ENCODE assay signal across 21 mouse cellular contexts in the genomic region with DNA sequence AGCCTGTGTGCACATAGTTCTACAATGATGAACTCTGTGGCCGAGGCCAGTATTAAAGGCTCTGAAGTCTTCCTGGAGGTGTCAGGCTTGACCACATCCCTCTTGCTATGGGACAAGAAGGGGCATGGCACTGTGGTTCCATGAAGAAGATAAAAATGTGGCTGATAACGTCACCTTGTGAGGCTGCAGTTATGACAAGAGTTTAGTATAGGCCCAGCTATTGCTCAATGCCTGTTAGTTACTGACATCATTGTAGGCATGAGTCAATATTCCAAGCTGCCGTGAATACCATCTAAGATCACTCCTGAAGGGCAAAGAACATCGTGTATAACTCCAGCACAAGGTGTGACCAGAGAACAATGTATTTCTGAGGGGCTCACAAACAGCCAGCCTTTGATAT.
DNase-seq lines count a peak whose midpoint lies in the region; ATAC-seq and TF ChIP-seq lines count a peak whose summit lies in the region.
"Had no signal": no experiment of that assay in that cellular context is flagged by ENCODE, and none has a peak within 500 bp of the region (broad histone marks: within the 10 kb centered on the region; RNA-seq: fewer than 3 reads in every experiment).

No protein-coding gene starts in this region.

- intact Hi-C loops in heart, adult 2 months (cut with DNase I) = no loop called here

- H3K9me3 ChIP-seq in heart, embryonic 16.5 days (replicated peaks; ENCODE audit: control insufficient read depth, low read length) = no peaks in the 10 kb centered on the region
- H3K9me3 ChIP-seq: embryonic facial prominence, embryonic 12.5 days; limb, embryonic 13.5 days; neural tube, embryonic 12.5 days had no signal

- no peak overlapping the region for H3K4me2 ChIP-seq in heart, embryonic 16.5 days (ENCODE audit: low read depth, low read length)
- H3K4me2 ChIP-seq: embryonic facial prominence, embryonic 12.5 days; limb, embryonic 13.5 days; lung, embryonic 14.5 days; neural tube, embryonic 12.5 days had no signal

- no peak overlapping the region for H3K9ac ChIP-seq in heart, embryonic 16.5 days (ENCODE audit: low read length)
- no peak overlapping the region for H3K9ac ChIP-seq in heart, adult 2 months (ENCODE audit: low read depth, low read length)
- H3K9ac ChIP-seq: embryonic facial prominence, embryonic 12.5 days; limb, embryonic 13.5 days; lung, embryonic 14.5 days; neural tube, embryonic 12.5 days had no signal

- DNase-seq in adrenal gland, adult 2 months = peak; percentile 17
- no peak for DNase-seq in adrenal gland, postnatal 25 days
- no peak for DNase-seq in heart, adult 2 months
- no peak for DNase-seq in urinary bladder, postnatal 36 days (ENCODE audit: low spot score in 2 of 2)
- DNase-seq in spleen, postnatal 14 days (ENCODE audit: low spot score in 2 of 2) = no peak
- DNase-seq: adrenal gland, postnatal 10 days; cerebellum, adult 11-12 months; cerebellum, postnatal 36 days; kidney, adult 9 months; kidney, postnatal 36 days; lung, embryonic 14.5 days; right cerebral cortex, postnatal 25 days had no signal

- peaks cover 54% of the 10 kb centered on the region for H3K4me1 ChIP-seq in heart, embryonic 16.5 days (ENCODE audit: control insufficient read depth, insufficient read depth, low read length)
- peaks cover 4% of the 10 kb centered on the region for H3K4me1 ChIP-seq in heart, adult 2 months (ENCODE audit: control insufficient read depth, insufficient read depth, low read length)

- no peaks in the 10 kb centered on the region for H3K27me3 ChIP-seq in heart, embryonic 16.5 days (ENCODE audit: control insufficient read depth, insufficient read depth, low read length)
- no peaks in the 10 kb centered on the region for H3K27me3 ChIP-seq in heart, adult 2 months (ENCODE audit: control insufficient read depth, insufficient read depth, low read length)
- H3K27me3 ChIP-seq in C2C12 (ENCODE audit: control insufficient read depth, insufficient read depth, insufficient read length) = no peaks in the 10 kb centered on the region
- H3K27me3 ChIP-seq: embryonic facial prominence, embryonic 12.5 days; limb, embryonic 13.5 days; neural tube, embryonic 12.5 days had no signal

- TF ChIP-seq EP300 in heart, adult 2 months (IDR thresholded peaks at IDR 0.05; ENCODE audit: insufficient read depth, low read depth, low read length) = no peak

- no peak for ATAC-seq in heart, embryonic 16.5 days (replicated peaks; ENCODE audit: extremely low read depth, insufficient read depth, low FRiP score)
- ATAC-seq in megakaryocyte progenitor cell, adult 5-6 weeks (replicated peaks; ENCODE audit: poor library complexity) = peak; percentile 87
- ATAC-seq: forebrain, embryonic 16.5 days; hindbrain, postnatal 0 days; midbrain, embryonic 16.5 days had no signal

- peak overlapping the region; percentile 28 for H3K27ac ChIP-seq in heart, embryonic 16.5 days (ENCODE audit: low read length)
- H3K27ac ChIP-seq in heart, adult 2 months = no peak overlapping the region
- H3K27ac ChIP-seq: embryonic facial prominence, embryonic 12.5 days; hindbrain, postnatal 0 days; limb, embryonic 13.5 days; neural tube, embryonic 12.5 days had no signal

- H3ac ChIP-seq in C2C12 (ENCODE audit: control insufficient read depth, insufficient read length, low read depth) = no peak overlapping the region

- WGBS in heart, embryonic 16.5 days = 56% methylated on average over 4 of the region's 4 CpGs
- 73% methylated on average over 4 of the region's 4 CpGs for WGBS in heart, adult 2 months

- TF ChIP-seq POLR2A in heart, adult 2 months (IDR thresholded peaks at IDR 0.05; ENCODE audit: insufficient read depth, low read depth, low read length) = no peak

- no peak for TF ChIP-seq CTCF in heart, adult 2 months (IDR thresholded peaks at IDR 0.05)
- TF ChIP-seq CTCF in C2C12 (IDR thresholded peaks at IDR 0.05; ENCODE audit: control insufficient read depth, insufficient read depth, insufficient read length) = no peak

- no peak overlapping the region for H3K4me3 ChIP-seq in heart, embryonic 16.5 days (ENCODE audit: low read length)
- no peak overlapping the region for H3K4me3 ChIP-seq in heart, adult 2 months
- no peak overlapping the region for H3K4me3 ChIP-seq in C2C12 (ENCODE audit: insufficient read depth, poor library complexity, severe bottlenecking)
- H3K4me3 ChIP-seq: embryonic facial prominence, embryonic 12.5 days; limb, embryonic 13.5 days; neural tube, embryonic 12.5 days had no signal

- H3K79me2 ChIP-seq in heart, adult 2 months (replicated peaks; ENCODE audit: control insufficient read depth, insufficient read depth, low read length) = no peaks in the 10 kb centered on the region
- H3K79me2 ChIP-seq in C2C12 (ENCODE audit: control insufficient read depth, insufficient read depth) = no peaks in the 10 kb centered on the region

- H3K79me3 ChIP-seq in C2C12 (ENCODE audit: low read depth) = no peaks in the 10 kb centered on the region

- no peaks in the 10 kb centered on the region for H3K36me3 ChIP-seq in heart, embryonic 16.5 days (ENCODE audit: control insufficient read depth, insufficient read depth)
- H3K36me3 ChIP-seq in heart, adult 2 months (ENCODE audit: control insufficient read depth, insufficient read depth, low read length) = no peaks in the 10 kb centered on the region
- no peaks in the 10 kb centered on the region for H3K36me3 ChIP-seq in C2C12 (ENCODE audit: control insufficient read depth, insufficient read depth)
- H3K36me3 ChIP-seq: embryonic facial prominence, embryonic 12.5 days; limb, embryonic 13.5 days; neural tube, embryonic 12.5 days had no signal

TF ChIP-seq in C2C12, 6 proteins besides CTCF, POLR2A, EP300 and RAD21:
- TF ChIP-seq CEBPB (IDR thresholded peaks at IDR 0.05; ENCODE audit: low read depth) (peak; percentile 84), MAX (IDR thresholded peaks at IDR 0.05) (no peak), MYOD1 (IDR thresholded peaks at IDR 0.05; ENCODE audit: control insufficient read depth, insufficient read length, low read depth) (no peak), USF1 (IDR thresholded peaks at IDR 0.05; ENCODE audit: low read depth) (no peak)
